Mouse (Mus musculus) adrenal gland, postnatal 25 days (tissue): ENCODE measurements around the gene Srp72. TPM values are rescaled to one million over a fixed set of nuclear protein-coding genes. Genes with fewer than 3 reads are reported as not detected.

Experiments
- total RNA-seq: library from RNA; stranded (reverse); gene quantifications from 2 replicates; pipeline ENCODE4 v1.2.3, GENCODE M21; 2021

Gene Srp72
- total RNA-seq, 1 experiment from 2014 or later = 150 TPM

Other genes starting within 250 kb of the Srp72 start
- 24.0 and 32.1 TPM in 2 replicates for gene Aasdh, start 69.2 kb upstream of the Srp72 start, total RNA-seq
- 239 and 257 TPM in 2 replicates for gene Paics, start 23.4 kb upstream of the Srp72 start, total RNA-seq
- 20.9 and 28.0 TPM in 2 replicates for gene Ppat, start 23.1 kb upstream of the Srp72 start, total RNA-seq
- 0.67 TPM in 1 of 2 replicates, not detected in the other for gene Arl9, start 29.4 kb downstream of the Srp72 start, total RNA-seq
- gene Thegl, start 41.3 kb downstream of the Srp72 start, total RNA-seq = not detected in 2 replicates
- gene Hopx, start 140.4 kb downstream of the Srp72 start, total RNA-seq = 1.7 and 2.6 TPM in 2 replicates
- gene Spink2, start 236.8 kb downstream of the Srp72 start, total RNA-seq = not detected in 2 replicates